Mouse (Mus musculus) NIH3T3 (cell line): Measurements from ENCODE around the gene Acap3.

Experiments used
- DNase-seq: peaks from one replicate; pipeline ENCODE4 v3.0.0-alpha.2; 2012; ENCODE audit warnings: low read depth

The Acap3 gene

GRCm38 (mm10) chr4:155891551-155892001 lies at the start of gene Acap3, which contains the start of gene Pusl1:
TSS of gene Acap3 (plus strand) at chr4:155891822.
TSS of gene Pusl1 (minus strand) at chr4:155891781.
- peak; percentile 96 for DNase-seq

GRCm38 (mm10) chr4:155843231-155843630 lies 48.4 kb upstream of the Acap3 start:
- no peak for DNase-seq

- peak; percentile 95 for DNase-seq
Observed at GRCm38 (mm10) chr4:155846871-155847578, 44.6 kb upstream of the Acap3 start, which contains the start of gene Dvl1. TSS of gene Dvl1 (plus strand) at chr4:155847402.

GRCm38 (mm10) chr4:155847591-155848352 lies 43.9 kb upstream of the Acap3 start:
- DNase-seq: peak; percentile 46

GRCm38 (mm10) chr4:155848434-155849095 lies 43.1 kb upstream of the Acap3 start:
- DNase-seq: no peak

GRCm38 (mm10) chr4:155849391-155849790 lies 42.2 kb upstream of the Acap3 start:
- DNase-seq: no peak

- no peak for DNase-seq
Observed at GRCm38 (mm10) chr4:155849792-155850451, 41.7 kb upstream of the Acap3 start.

- DNase-seq: peak; percentile 32
Observed at GRCm38 (mm10) chr4:155851368-155851767, 40.3 kb upstream of the Acap3 start.

GRCm38 (mm10) chr4:155851951-155852411 lies 39.6 kb upstream of the Acap3 start:
- no peak for DNase-seq

GRCm38 (mm10) chr4:155853421-155853820 lies 38.2 kb upstream of the Acap3 start:
- no peak for DNase-seq

- DNase-seq: no peak
Observed at GRCm38 (mm10) chr4:155854991-155855390, 36.6 kb upstream of the Acap3 start.

- no peak for DNase-seq
Observed at GRCm38 (mm10) chr4:155856071-155856470, 35.6 kb upstream of the Acap3 start.

GRCm38 (mm10) chr4:155856881-155857280 lies 34.7 kb upstream of the Acap3 start:
- DNase-seq: no peak

GRCm38 (mm10) chr4:155859318-155859717 lies 32.3 kb upstream of the Acap3 start:
- no peak for DNase-seq

- DNase-seq: no peak
Observed at GRCm38 (mm10) chr4:155861787-155862186, 29.8 kb upstream of the Acap3 start.

GRCm38 (mm10) chr4:155863001-155863400 lies 28.6 kb upstream of the Acap3 start, which contains the start of gene Tas1r3:
TSS of gene Tas1r3 (minus strand) at chr4:155863362.
- DNase-seq: no peak

GRCm38 (mm10) chr4:155868614-155869298 lies 22.9 kb upstream of the Acap3 start:
- DNase-seq: peak; percentile 49

- peak; percentile 96 for DNase-seq
Observed at GRCm38 (mm10) chr4:155869317-155870033, 22.1 kb upstream of the Acap3 start, which contains the start of the genes Cptp and Ints11. TSS of gene Cptp (minus strand) at chr4:155869440. TSS of gene Ints11 (plus strand) at chr4:155869546.

- peak; percentile 42 for DNase-seq
Observed at GRCm38 (mm10) chr4:155871404-155871803, 20.2 kb upstream of the Acap3 start.

GRCm38 (mm10) chr4:155883587-155883986 lies 8.0 kb upstream of the Acap3 start:
- no peak for DNase-seq
